Mouse (Mus musculus): ENCODE data around the gene Dennd4a.
A peak's percentile ranks its signal among the peaks of the same experiment; 100 is the strongest.

Gene Dennd4a

GRCm38 (mm10) chr9:64951161-64951657 lies 140.1 kb downstream of the Dennd4a start, which contains the start of gene Slc24a1:
Gene Slc24a1 (minus strand): TSS chr9:64951607.
- no peak for ATAC-seq (ENCODE audit: insufficient number of reproducible peaks, low FRiP score, low TSS enrichment)

- no peak for ATAC-seq (ENCODE audit: insufficient number of reproducible peaks, low FRiP score, low TSS enrichment)
Measured at GRCm38 (mm10) chr9:64952055-64952454, 140.9 kb downstream of the Dennd4a start.

GRCm38 (mm10) chr9:64953190-64953589 lies 142.1 kb downstream of the Dennd4a start:
- ATAC-seq (ENCODE audit: insufficient number of reproducible peaks, low FRiP score, low TSS enrichment) = no peak

- ATAC-seq (ENCODE audit: insufficient number of reproducible peaks, low FRiP score, low TSS enrichment) = no peak
Measured at GRCm38 (mm10) chr9:64956337-64956736, 145.2 kb downstream of the Dennd4a start.

- no peak for ATAC-seq (ENCODE audit: insufficient number of reproducible peaks, low FRiP score, low TSS enrichment)
Measured at GRCm38 (mm10) chr9:64957276-64957675, 146.1 kb downstream of the Dennd4a start.

- peak; percentile 96 for ATAC-seq (ENCODE audit: insufficient number of reproducible peaks, low FRiP score, low TSS enrichment)
Measured at GRCm38 (mm10) chr9:64960117-64960977, 149.2 kb downstream of the Dennd4a start, which contains the start of gene Ints14. Gene Ints14 (plus strand): TSS chr9:64960905.

GRCm38 (mm10) chr9:64960978-64961320 lies 149.8 kb downstream of the Dennd4a start:
- 0 out of 2 replicates have a peak, but pooled peaks have one; percentile 57 for ATAC-seq (ENCODE audit: insufficient number of reproducible peaks, low FRiP score, low TSS enrichment)

Data from cerebellum, adult (tissue).